Mouse (Mus musculus) heart, embryonic 16.5 days (tissue): ENCODE data around the gene Zfp986. TPM values are rescaled to one million over a fixed set of nuclear protein-coding genes. Genes with fewer than 3 reads are reported as not detected.
"Not testable (repeated sequence)": the region's sequence is repeated elsewhere in the genome, so short reads cannot be mapped to it uniquely, and the experiment has no call there.

Experiments used
- ATAC-seq: fragments of 200-750 bp; cut with Nextera tagmentation; replicated peaks from 2 replicates; pipeline ENCODE4 v1.8.0; 2017; ENCODE audit warnings: moderate number of reproducible peaks; ENCODE audit not compliant: insufficient read depth, low FRiP score; ENCODE audit errors: extremely low read depth
- H3K27ac ChIP-seq: fragments of 300-500 bp; sonication (generic); 2 replicates; pipeline ENCODE4 v1.5.1; 2014; ENCODE audit warnings: mild to moderate bottlenecking, low read length, control low read depth, moderate library complexity
- H3K27me3 ChIP-seq: fragments of 300-500 bp; sonication (generic); 2 replicates; pipeline ENCODE4 v1.6.1; 2014; ENCODE audit warnings: low read length, mixed read lengths; ENCODE audit not compliant: control insufficient read depth, insufficient read depth
- H3K36me3 ChIP-seq: fragments of 300-500 bp; sonication (generic); 2 replicates; pipeline ENCODE4 v1.6.1; 2014; ENCODE audit not compliant: control insufficient read depth, insufficient read depth
- H3K4me1 ChIP-seq: fragments of 300-500 bp; sonication (generic); 2 replicates; pipeline ENCODE4 v1.6.1; 2014; ENCODE audit warnings: low read length, mixed read lengths; ENCODE audit not compliant: control insufficient read depth, insufficient read depth
- H3K4me2 ChIP-seq: fragments of 300-500 bp; sonication (generic); 2 replicates; pipeline ENCODE4 v1.6.1; 2014; ENCODE audit warnings: low read depth, mild to moderate bottlenecking, control low read depth, low read length
- H3K4me3 ChIP-seq: fragments of 300-500 bp; sonication (generic); 2 replicates; pipeline ENCODE4 v1.5.1; 2014; ENCODE audit warnings: mild to moderate bottlenecking, control low read depth, low read length
- H3K9ac ChIP-seq: fragments of 300-500 bp; sonication (generic); 2 replicates; pipeline ENCODE4 v1.6.1; 2014; ENCODE audit warnings: low read length, control low read depth
- H3K9me3 ChIP-seq: fragments of 300-500 bp; sonication (generic); replicated peaks from 2 replicates; pipeline ENCODE4 v1.6.1; 2016; ENCODE audit warnings: low read length; ENCODE audit not compliant: control insufficient read depth
- WGBS: fragments of 180-500 bp; shearing (Covaris S2); extraction: QIAGEN DNeasy Blood & Tissue Kit; methylation state at CpG from one replicate; pipeline ENCODE4 v1.1.7; 2014; 5-methylcytosine and 5-hydroxymethylcytosine counted together
- polyA plus RNA-seq: library from polyadenylated mRNA; unstranded; fragments of >200 nt; fragmentation: Nextera tagmentation; extraction: Ambion mirVana; gene quantifications from 2 replicates; pipeline ENCODE4 v1.2.1, GENCODE M21; 2015

Zfp986 gene
- polyA plus RNA-seq, 1 experiment from 2014 or later: not detected

DNA sequence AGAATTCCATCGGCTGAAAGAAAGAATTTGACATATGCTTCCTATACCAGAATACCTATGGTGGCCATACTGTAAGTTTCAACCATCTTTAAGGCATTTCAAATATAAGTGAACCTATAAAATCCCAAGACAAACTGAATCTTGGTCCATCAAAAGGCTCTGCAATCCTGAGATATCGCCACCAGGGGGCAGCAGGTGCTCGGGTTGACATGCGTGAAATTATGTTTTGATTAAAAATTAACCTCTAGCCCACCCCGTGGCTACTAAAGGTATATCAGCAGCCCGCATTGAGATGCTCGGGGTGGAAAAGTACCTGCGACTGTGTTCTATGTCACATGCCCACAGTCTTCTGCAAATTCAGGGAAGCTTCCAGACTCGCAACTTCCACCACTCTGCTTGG lies 17.2 kb upstream of the Zfp986 start:
- not testable (repeated sequence) for H3K4me3 ChIP-seq, H3K36me3 ChIP-seq, H3K9ac ChIP-seq, H3K9me3 ChIP-seq, H3K27ac ChIP-seq, H3K4me2 ChIP-seq, H3K4me1 ChIP-seq, H3K27me3 ChIP-seq, ATAC-seq
- WGBS: 62% methylated on average over 6 of the region's 9 CpGs

- H3K4me3 ChIP-seq, H3K4me2 ChIP-seq, H3K36me3 ChIP-seq, H3K9ac ChIP-seq, H3K27ac ChIP-seq, H3K4me1 ChIP-seq, ATAC-seq, H3K27me3 ChIP-seq, H3K9me3 ChIP-seq: not testable (repeated sequence)
- 75% methylated on average over 5 of the region's 8 CpGs for WGBS
Measured at GRCm38 (mm10) chr4:145863872-145864271, 4.7 kb upstream of the Zfp986 start.

Other genes starting within 250 kb of the Zfp986 start
- gene Zfp980, start 198.1 kb upstream of the Zfp986 start, polyA plus RNA-seq: not detected in 2 replicates
- gene Zfp987, start 228.5 kb downstream of the Zfp986 start, polyA plus RNA-seq: 0.24 TPM in 1 of 2 replicates, not detected in the other